14 mouse cellular contexts compared by ENCODE assay signal in genomic region chr7:65468191-65468590, GRCm38 (mm10). TPM values are rescaled to one million over a fixed set of nuclear protein-coding genes. Genes with fewer than 3 reads are reported as not detected.
A peak's percentile ranks its signal among the peaks of the same experiment; 100 is the strongest.
DNase-seq lines count a peak whose midpoint lies in the region; ATAC-seq and TF ChIP-seq lines count a peak whose summit lies in the region.
"Had no signal": no experiment of that assay in that cellular context is flagged by ENCODE, and none has a peak within 500 bp of the region (broad histone marks: within the 10 kb centered on the region; RNA-seq: fewer than 3 reads in every experiment).

No protein-coding gene starts in this region.

- peak; percentile 72 to 88 for DNase-seq in adrenal gland, adult (ENCODE audit: inconsistent age in 2 of 2, low spot score in 1 of 2)
- DNase-seq in adrenal gland, postnatal 4 days (ENCODE audit: low spot score in 2 of 2), result no peak
- no peak for DNase-seq in lung, embryonic 14.5 days
- DNase-seq in lung, adult 2 months, result no peak
- peak; percentile 58 to 64 for DNase-seq in adrenal gland, postnatal 36 days
- no peak for DNase-seq in frontal cortex, postnatal 14 days (ENCODE audit: low spot score in 2 of 2)
- DNase-seq in yolk sac, embryonic 10.5 days (ENCODE audit: low spot score), result no peak
- DNase-seq: cerebellum, adult 18-20 months; spleen, adult 18-20 months had no signal

- no peak overlapping the region for H3K9ac ChIP-seq in lung, embryonic 14.5 days
- no peak overlapping the region for H3K9ac ChIP-seq in stomach, embryonic 15.5 days
- H3K9ac ChIP-seq: forebrain, embryonic 13.5 days; hindbrain, embryonic 14.5 days; liver, embryonic 12.5 days had no signal

- no peaks in the 10 kb centered on the region for H3K36me3 ChIP-seq in lung, embryonic 14.5 days (ENCODE audit: insufficient read depth)
- no peaks in the 10 kb centered on the region for H3K36me3 ChIP-seq in stomach, embryonic 15.5 days
- H3K36me3 ChIP-seq: liver, embryonic 12.5 days had no signal

- H3K9me3 ChIP-seq in lung, embryonic 14.5 days (ENCODE audit: low read depth, low read length), result no peaks in the 10 kb centered on the region
- no peaks in the 10 kb centered on the region for H3K9me3 ChIP-seq in stomach, embryonic 15.5 days
- H3K9me3 ChIP-seq: forebrain, embryonic 13.5 days; liver, embryonic 12.5 days had no signal

- 66% methylated on average over 8 of the region's 8 CpGs for WGBS in lung, embryonic 14.5 days
- 43% methylated on average over 8 of the region's 8 CpGs for WGBS in lung, adult 2 months
- WGBS in stomach, embryonic 15.5 days, result 63% methylated on average over 8 of the region's 8 CpGs

- no peaks in the 10 kb centered on the region for H3K27me3 ChIP-seq in lung, embryonic 14.5 days (ENCODE audit: insufficient read depth, low read length)
- no peaks in the 10 kb centered on the region for H3K27me3 ChIP-seq in stomach, embryonic 15.5 days (replicated peaks)
- H3K27me3 ChIP-seq: forebrain, embryonic 13.5 days; Patski had no signal

- 0 out of 2 replicates have a peak, but pooled peaks cover 3% of the 10 kb centered on the region for H3K4me1 ChIP-seq in lung, embryonic 14.5 days (ENCODE audit: insufficient read depth)
- H3K4me1 ChIP-seq in lung, adult 2 months (ENCODE audit: control insufficient read depth, insufficient read depth, low read length), result peaks cover 25% of the 10 kb centered on the region
- peaks cover 14% of the 10 kb centered on the region for H3K4me1 ChIP-seq in stomach, embryonic 15.5 days
- H3K4me1 ChIP-seq: forebrain, embryonic 13.5 days had no signal

- no peak overlapping the region for H3K4me2 ChIP-seq in lung, embryonic 14.5 days
- H3K4me2 ChIP-seq in stomach, embryonic 15.5 days, result no peak overlapping the region
- H3K4me2 ChIP-seq: forebrain, embryonic 13.5 days; hindbrain, embryonic 14.5 days; liver, embryonic 12.5 days had no signal

- H3K27ac ChIP-seq in lung, embryonic 14.5 days (ENCODE audit: low read depth), result peak overlapping the region; percentile 18; the same call in 1 of the 2 replicates
- H3K27ac ChIP-seq in stomach, embryonic 15.5 days, result peak overlapping the region; percentile 77
- H3K27ac ChIP-seq: forebrain, embryonic 13.5 days; hindbrain, embryonic 14.5 days; liver, embryonic 12.5 days had no signal

- no peak for TF ChIP-seq POLR2A in lung, adult 2 months (IDR thresholded peaks at IDR 0.05; ENCODE audit: borderline replicate concordance, extremely low read depth, low read depth, low read length)

- no peak overlapping the region for H3K4me3 ChIP-seq in lung, embryonic 14.5 days (ENCODE audit: low read depth, low read length)
- no peak overlapping the region for H3K4me3 ChIP-seq in lung, adult 2 months (replicated peaks; ENCODE audit: extremely low read depth, low read depth, low read length)
- no peak overlapping the region for H3K4me3 ChIP-seq in stomach, embryonic 15.5 days (replicated peaks)
- H3K4me3 ChIP-seq: forebrain, embryonic 13.5 days; liver, embryonic 12.5 days had no signal

- TF ChIP-seq CTCF in lung, embryonic 14.5 days (IDR thresholded peaks at IDR 0.05; ENCODE audit: low read depth), result no peak
- TF ChIP-seq CTCF in lung, adult 2 months (IDR thresholded peaks at IDR 0.05; ENCODE audit: insufficient read depth, low read length), result no peak

- ATAC-seq in lung, embryonic 14.5 days (ENCODE audit: insufficient read depth), result no peak
- ATAC-seq in stomach, embryonic 15.5 days (ENCODE audit: insufficient read depth, low FRiP score, low read depth), result peak; percentile 55
- ATAC-seq: forebrain, embryonic 13.5 days; liver, embryonic 12.5 days; Patski had no signal

RNA-seq across cellular contexts. Expression of gene Tjp1, which starts 59.4 kb away (rescaled TPM):
- 100 to 1,000 TPM; 103 to 124 TPM for total RNA-seq in adrenal gland, postnatal 4 days (2021)
- 32.2 and 32.9 TPM in 2 replicates for polyA plus RNA-seq in lung, embryonic 14.5 days (2014; fragmentation: Nextera tagmentation; extraction: Ambion mirVana)
- 58.9 and 64.8 TPM in 2 replicates for polyA plus RNA-seq in lung, adult 2 months (2012; rRNA removed)
- 10 to 100 TPM; 86.5 to 89.9 TPM for total RNA-seq in adrenal gland, postnatal 36 days (2021)
- polyA plus RNA-seq in stomach, embryonic 15.5 days (2015; fragmentation: Nextera tagmentation; extraction: Ambion mirVana), result 23.1 and 26.4 TPM in 2 replicates

Comparison
In these comparisons a context has a peak if more than half of its experiments do, and no peak if none do; other contexts are left out.
1. DNase-seq: peak in adrenal gland, adult (2 of 2) and adrenal gland, postnatal 36 days (2 of 2); none in adrenal gland, postnatal 4 days (0 of 2), lung, embryonic 14.5 days (single experiment), lung, adult 2 months (single experiment), frontal cortex, postnatal 14 days (0 of 2) and yolk sac, embryonic 10.5 days (single experiment).